Mouse (Mus musculus): ENCODE data around the gene Hoxa3.

DNA sequence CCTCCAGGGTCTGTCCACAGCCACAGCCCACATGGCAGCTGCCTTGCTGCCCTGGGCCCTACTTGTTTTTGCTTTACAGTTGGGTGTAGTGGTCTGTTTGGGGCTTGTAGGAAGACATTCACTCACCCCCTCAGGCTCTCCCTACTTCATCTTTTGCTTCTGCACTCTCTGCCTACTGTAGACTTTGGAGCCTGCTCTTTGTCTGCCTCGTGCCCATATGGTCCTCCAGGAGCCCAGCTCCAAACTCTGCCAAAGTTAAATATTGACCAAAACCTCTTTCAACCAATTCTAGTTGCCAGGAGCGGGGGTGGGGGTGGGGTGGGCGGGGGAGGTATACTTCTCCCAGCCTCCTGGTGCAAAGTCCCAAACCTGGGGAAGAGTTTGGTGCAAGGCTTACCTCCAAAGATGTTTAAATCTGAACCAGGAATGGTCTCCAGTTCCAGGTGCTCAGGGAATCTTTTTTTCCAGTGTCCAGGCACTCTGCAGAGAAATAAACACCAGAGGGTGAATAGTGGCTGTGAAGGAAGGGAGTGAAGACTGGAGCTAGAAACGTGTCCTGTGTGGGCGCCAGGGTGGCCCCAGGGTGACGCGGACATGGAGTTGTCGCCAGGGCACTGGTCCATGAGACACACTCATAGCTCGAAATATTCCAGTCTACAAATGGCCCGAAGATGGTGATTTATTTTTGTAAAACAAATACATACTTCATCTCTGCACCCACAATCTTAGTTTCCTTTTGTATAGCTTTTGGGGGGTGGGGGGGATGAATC, 29.6 kb downstream of the Hoxa3 start:
- TF ChIP-seq CTCF (IDR thresholded peaks at IDR 0.05) (no peak), POLR2A (IDR thresholded peaks at IDR 0.05; ENCODE audit: insufficient read depth, low read depth, low read length) (no peak), EP300 (IDR thresholded peaks at IDR 0.05; ENCODE audit: insufficient read depth, low read depth, low read length) (no peak)

Measured in heart, adult 2 months (tissue).